Mouse (Mus musculus) stomach, embryonic 15.5 days (tissue): ENCODE results near the gene Ap4b1. TPM values are rescaled to one million over a fixed set of nuclear protein-coding genes. Genes with fewer than 3 reads are reported as not detected.
"Not testable (repeated sequence)": the region's sequence is repeated elsewhere in the genome, so short reads cannot be mapped to it uniquely, and the experiment has no call there.

Experiments used
- ATAC-seq: fragments of 200-750 bp; cut with Nextera tagmentation; 2 replicates; pipeline ENCODE4 v1.8.0; 2017; ENCODE audit warnings: low read depth, moderate number of reproducible peaks, moderate TSS enrichment; ENCODE audit not compliant: insufficient read depth, low FRiP score
- H3K27ac ChIP-seq: fragments of 300-500 bp; sonication (generic); 2 replicates; pipeline ENCODE4 v1.5.1; 2015; ENCODE audit warnings: mild to moderate bottlenecking, inconsistent platforms
- H3K27me3 ChIP-seq: fragments of 300-500 bp; sonication (generic); replicated peaks from 2 replicates; pipeline ENCODE4 v1.6.1; 2015; ENCODE audit warnings: inconsistent platforms
- H3K36me3 ChIP-seq: fragments of 300-500 bp; sonication (generic); 2 replicates; pipeline ENCODE4 v1.6.1; 2015; ENCODE audit warnings: inconsistent platforms
- H3K4me1 ChIP-seq: fragments of 300-500 bp; sonication (generic); 2 replicates; pipeline ENCODE4 v1.6.1; 2015; ENCODE audit warnings: inconsistent platforms
- H3K4me2 ChIP-seq: fragments of 300-500 bp; sonication (generic); 2 replicates; pipeline ENCODE4 v1.6.1; 2015; ENCODE audit warnings: mild to moderate bottlenecking, inconsistent platforms
- H3K4me3 ChIP-seq: fragments of 300-500 bp; sonication (generic); replicated peaks from 2 replicates; pipeline ENCODE4 v1.5.1; 2015; ENCODE audit warnings: inconsistent platforms
- H3K9ac ChIP-seq: fragments of 300-500 bp; sonication (generic); 2 replicates; pipeline ENCODE4 v1.6.1; 2015; ENCODE audit warnings: inconsistent platforms
- H3K9me3 ChIP-seq: fragments of 300-500 bp; sonication (generic); 2 replicates; pipeline ENCODE4 v1.6.1; 2016; ENCODE audit warnings: inconsistent platforms
- WGBS: fragments of 180-500 bp; shearing (Covaris S2); methylation state at CpG from one replicate; pipeline ENCODE4 v1.1.7; 2015; 5-methylcytosine and 5-hydroxymethylcytosine counted together
- polyA plus RNA-seq: library from polyadenylated mRNA; unstranded; fragments of >200 nt; fragmentation: Nextera tagmentation; extraction: Ambion mirVana; gene quantifications from 2 replicates; pipeline ENCODE4 v1.2.1, GENCODE M21; 2015

The Ap4b1 gene
- polyA plus RNA-seq, 1 experiment from 2014 or later: 19.5 TPM

GRCm38 (mm10) chr3:103801631-103802531, 7.4 kb upstream of the Ap4b1 start:
- no peaks in the 10 kb centered on the region for H3K9me3 ChIP-seq
- no peak overlapping the region for H3K4me3 ChIP-seq
- H3K4me2 ChIP-seq: peak overlapping the region; percentile 10; the same call in 1 of the 2 replicates
- peak overlapping the region; percentile 81 for H3K27ac ChIP-seq
- no peaks in the 10 kb centered on the region for H3K27me3 ChIP-seq
- H3K9ac ChIP-seq: no peak overlapping the region
- ATAC-seq: peak; percentile 82
- H3K4me1 ChIP-seq: peaks cover 10% of the 10 kb centered on the region; the same call in 1 of the 2 replicates
- 52% methylated on average over 10 of the region's 10 CpGs for WGBS
- peaks cover 22% of the 10 kb centered on the region for H3K36me3 ChIP-seq

- WGBS: 78% methylated on average over 8 of the region's 8 CpGs
- H3K36me3 ChIP-seq: peaks cover 24% of the 10 kb centered on the region
Measured at GRCm38 (mm10) chr3:103802861-103803260, 6.5 kb upstream of the Ap4b1 start.

GRCm38 (mm10) chr3:103805671-103806070, 3.6 kb upstream of the Ap4b1 start:
- no peak overlapping the region for H3K27ac ChIP-seq
- H3K4me1 ChIP-seq: peaks cover 10% of the 10 kb centered on the region; the same call in 1 of the 2 replicates
- WGBS: 91% methylated on average over 1 of the region's 1 CpGs

More at GRCm38 (mm10) chr3:103802861-103803260, 6.5 kb upstream of the Ap4b1 start:
- H3K4me2 ChIP-seq: no peak overlapping the region
- H3K9me3 ChIP-seq: no peaks in the 10 kb centered on the region
- no peak overlapping the region for H3K27ac ChIP-seq
- H3K9ac ChIP-seq: no peak overlapping the region
- no peaks in the 10 kb centered on the region for H3K27me3 ChIP-seq
- peaks cover 10% of the 10 kb centered on the region; the same call in 1 of the 2 replicates for H3K4me1 ChIP-seq
- ATAC-seq: no peak
- H3K4me3 ChIP-seq: no peak overlapping the region

GRCm38 (mm10) chr3:103809799-103810150, 455 bp downstream of the Ap4b1 start:
- peak overlapping the region; percentile 66 for H3K4me2 ChIP-seq
- H3K36me3 ChIP-seq: peaks cover 11% of the 10 kb centered on the region
- H3K4me1 ChIP-seq: no peaks in the 10 kb centered on the region
- peak overlapping the region; percentile 83 for H3K9ac ChIP-seq
- H3K27me3 ChIP-seq: no peaks in the 10 kb centered on the region
- H3K27ac ChIP-seq: peak overlapping the region; percentile 95
- WGBS: 2% methylated on average over 14 of the region's 14 CpGs
- peak overlapping the region; percentile 86 for H3K4me3 ChIP-seq
- ATAC-seq: peak; percentile 33; the same call in 1 of the 2 replicates
- H3K9me3 ChIP-seq: no peaks in the 10 kb centered on the region

More at GRCm38 (mm10) chr3:103805671-103806070, 3.6 kb upstream of the Ap4b1 start:
- no peak for ATAC-seq
- Histone ChIP-seq H3K4me3 (no peak overlapping the region), H3K36me3 (peaks cover 24% of the 10 kb centered on the region), H3K27me3 (no peaks in the 10 kb centered on the region), H3K4me2 (no peak overlapping the region), H3K9me3 (no peaks in the 10 kb centered on the region), H3K9ac (no peak overlapping the region)

GRCm38 (mm10) chr3:103810967-103811366, 1.6 kb downstream of the Ap4b1 start:
- no peaks in the 10 kb centered on the region for H3K4me1 ChIP-seq
- no peaks in the 10 kb centered on the region for H3K9me3 ChIP-seq
- no peak overlapping the region for H3K9ac ChIP-seq
- no peak overlapping the region for H3K4me3 ChIP-seq
- ATAC-seq: no peak
- H3K27me3 ChIP-seq: no peaks in the 10 kb centered on the region
- no peak overlapping the region for H3K27ac ChIP-seq
- no peak overlapping the region for H3K4me2 ChIP-seq
- peaks cover 11% of the 10 kb centered on the region for H3K36me3 ChIP-seq
- 83% methylated on average over 6 of the region's 6 CpGs for WGBS

GRCm38 (mm10) chr3:103827548-103827947, 18.2 kb downstream of the Ap4b1 start:
- no peak overlapping the region for H3K4me2 ChIP-seq
- ATAC-seq: no peak
- H3K9ac ChIP-seq: no peak overlapping the region
- H3K4me1 ChIP-seq: no peaks in the 10 kb centered on the region
- no peak overlapping the region for H3K27ac ChIP-seq
- H3K4me3 ChIP-seq: no peak overlapping the region
- H3K9me3 ChIP-seq: no peaks in the 10 kb centered on the region
- no peaks in the 10 kb centered on the region for H3K27me3 ChIP-seq
- no peaks in the 10 kb centered on the region for H3K36me3 ChIP-seq

GRCm38 (mm10) chr3:103829036-103829435, 19.7 kb downstream of the Ap4b1 start:
- Histone ChIP-seq H3K27ac (no peak overlapping the region), H3K36me3 (no peaks in the 10 kb centered on the region), H3K9ac (no peak overlapping the region), H3K27me3 (no peaks in the 10 kb centered on the region), H3K4me1 (no peaks in the 10 kb centered on the region), H3K9me3 (no peaks in the 10 kb centered on the region), H3K4me2 (no peak overlapping the region), H3K4me3 (no peak overlapping the region)
- 78% methylated on average over 3 of the region's 3 CpGs for whole genome bisulfite sequencing
- ATAC-seq: no peak

- H3K36me3 ChIP-seq, H3K4me2 ChIP-seq, H3K9me3 ChIP-seq, H3K9ac ChIP-seq, ATAC-seq, H3K4me3 ChIP-seq, H3K4me1 ChIP-seq, H3K27me3 ChIP-seq, H3K27ac ChIP-seq: not testable (repeated sequence)
- WGBS: 61% methylated on average over 1 of the region's 1 CpGs
Measured at GRCm38 (mm10) chr3:103830681-103831080, 21.4 kb downstream of the Ap4b1 start.

- Histone ChIP-seq H3K27ac (no peak overlapping the region), H3K4me2 (no peak overlapping the region), H3K9ac (no peak overlapping the region), H3K27me3 (no peaks in the 10 kb centered on the region), H3K9me3 (no peaks in the 10 kb centered on the region), H3K36me3 (no peaks in the 10 kb centered on the region), H3K4me1 (no peaks in the 10 kb centered on the region), H3K4me3 (no peak overlapping the region)
- WGBS: 78% methylated on average over 7 of the region's 7 CpGs
- ATAC-seq: no peak
Measured at GRCm38 (mm10) chr3:103831146-103831545, 21.8 kb downstream of the Ap4b1 start.

GRCm38 (mm10) chr3:103832426-103832825, 23.1 kb downstream of the Ap4b1 start, which contains the start of gene Bcl2l15:
TSS of gene Bcl2l15 (plus strand) at chr3:103832601.
- ATAC-seq: no peak
- Histone ChIP-seq H3K27ac (no peak within 1 kb of the TSS), H3K9ac (no peak within 1 kb of the TSS), H3K4me1 (no peaks in the 10 kb centered on the region), H3K36me3 (no peaks in the 10 kb centered on the region), H3K4me2 (no peak within 1 kb of the TSS), H3K27me3 (no peaks in the 10 kb centered on the region), H3K4me3 (no peak within 1 kb of the TSS), H3K9me3 (no peaks in the 10 kb centered on the region)

- ATAC-seq: no peak
- Histone ChIP-seq H3K9ac (no peak overlapping the region), H3K27me3 (no peaks in the 10 kb centered on the region), H3K27ac (no peak overlapping the region), H3K36me3 (no peaks in the 10 kb centered on the region), H3K4me1 (no peaks in the 10 kb centered on the region), H3K4me3 (no peak overlapping the region), H3K4me2 (no peak overlapping the region), H3K9me3 (no peaks in the 10 kb centered on the region)
- 84% methylated on average over 2 of the region's 2 CpGs for WGBS
Measured at GRCm38 (mm10) chr3:103834001-103834400, 24.7 kb downstream of the Ap4b1 start.

- 71% methylated on average over 6 of the region's 6 CpGs for WGBS
- no peak overlapping the region for H3K27ac ChIP-seq
- H3K9me3 ChIP-seq: no peaks in the 10 kb centered on the region
- no peaks in the 10 kb centered on the region for H3K27me3 ChIP-seq
- H3K9ac ChIP-seq: no peak overlapping the region
- H3K4me3 ChIP-seq: no peak overlapping the region
- no peak for ATAC-seq
- no peaks in the 10 kb centered on the region for H3K36me3 ChIP-seq
- no peak overlapping the region for H3K4me2 ChIP-seq
- no peaks in the 10 kb centered on the region for H3K4me1 ChIP-seq
Measured at GRCm38 (mm10) chr3:103835272-103835950, 26.1 kb downstream of the Ap4b1 start.
